Mouse (Mus musculus): Measurements from ENCODE around the gene Wdfy1. TPM values are rescaled to one million over a fixed set of nuclear protein-coding genes. Genes with fewer than 3 reads are reported as not detected.

Gene Wdfy1
- total and polyA plus RNA-seq, 3 experiments, result 30.7 to 76.7 (median 57.1) TPM

GRCm38 (mm10) chr1:79809447-79809846 is 33.5 kb upstream of the Wdfy1 start:
- peaks cover 3% of the 10 kb centered on the region for H3K27me3 ChIP-seq (ENCODE audit: insufficient read depth, low read length)
- no peak for ATAC-seq (ENCODE audit: extremely low read depth, insufficient number of reproducible peaks, low FRiP score, poor library complexity, severe bottlenecking)
- H3K4me3 ChIP-seq (ENCODE audit: low read depth, low read length), result no peak overlapping the region
- no peak for DNase-seq (ENCODE audit: low spot score)
- H3K4me1 ChIP-seq (ENCODE audit: insufficient read depth, low read depth, low read length), result no peaks in the 10 kb centered on the region
- no peak for TF ChIP-seq TAL1 (conservative IDR thresholded peaks at IDR 0.05; ENCODE audit: low read depth, low read length)
- no peak for TF ChIP-seq GATA2 (IDR thresholded peaks at IDR 0.05; ENCODE audit: borderline replicate concordance, low read depth, low read length)
- TF ChIP-seq CTCF (IDR thresholded peaks at IDR 0.05; ENCODE audit: low read depth, low read length), result no peak
- no peak for TF ChIP-seq GATA1 (IDR thresholded peaks at IDR 0.05; ENCODE audit: borderline replicate concordance, low read length)
- no peak for TF ChIP-seq POLR2AphosphoS5 (IDR thresholded peaks at IDR 0.05; ENCODE audit: insufficient replicate concordance, low read depth, low read length)
- no peaks in the 10 kb centered on the region for H3K36me3 ChIP-seq (replicated peaks)
- H3K9me3 ChIP-seq (replicated peaks), result no peaks in the 10 kb centered on the region

DNA sequence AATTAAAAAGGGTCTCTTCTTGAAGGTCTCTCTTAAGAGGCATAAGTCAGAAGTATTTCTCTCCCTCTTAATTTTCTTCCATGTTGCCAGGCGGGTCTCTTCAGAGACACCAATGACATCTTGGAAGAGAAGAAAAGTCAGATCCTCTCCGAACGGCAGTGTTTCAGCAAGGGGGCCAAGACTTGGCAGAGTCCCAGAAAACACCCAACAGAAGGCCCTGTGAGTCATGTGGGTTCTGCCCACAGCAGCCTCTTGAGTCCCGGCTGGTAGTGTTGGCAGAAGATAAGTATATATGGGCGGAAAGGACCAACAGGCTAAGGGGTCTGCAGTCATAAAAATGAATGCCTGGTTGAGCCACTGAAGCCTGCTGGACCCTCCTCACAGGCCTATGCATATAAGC is 30.9 kb upstream of the Wdfy1 start:
- Histone ChIP-seq H3K4me1 (ENCODE audit: insufficient read depth, low read depth, low read length) (no peaks in the 10 kb centered on the region), H3K36me3 (replicated peaks) (no peaks in the 10 kb centered on the region), H3K9me3 (replicated peaks) (no peaks in the 10 kb centered on the region), H3K27me3 (ENCODE audit: insufficient read depth, low read length) (peaks cover 6% of the 10 kb centered on the region), H3K4me3 (ENCODE audit: low read depth, low read length) (no peak overlapping the region)
- TF ChIP-seq GATA1 (IDR thresholded peaks at IDR 0.05; ENCODE audit: borderline replicate concordance, low read length) (no peak), POLR2AphosphoS5 (IDR thresholded peaks at IDR 0.05; ENCODE audit: insufficient replicate concordance, low read depth, low read length) (no peak), CTCF (IDR thresholded peaks at IDR 0.05; ENCODE audit: low read depth, low read length) (no peak), TAL1 (conservative IDR thresholded peaks at IDR 0.05; ENCODE audit: low read depth, low read length) (no peak), GATA2 (IDR thresholded peaks at IDR 0.05; ENCODE audit: borderline replicate concordance, low read depth, low read length) (no peak)
- DNase-seq (ENCODE audit: low spot score) (no peak), ATAC-seq (ENCODE audit: extremely low read depth, insufficient number of reproducible peaks, low FRiP score, poor library complexity, severe bottlenecking) (no peak)

- no peak overlapping the region for H3K4me3 ChIP-seq (ENCODE audit: low read depth, low read length)
- H3K4me1 ChIP-seq (ENCODE audit: insufficient read depth, low read depth, low read length), result no peaks in the 10 kb centered on the region
- ATAC-seq (ENCODE audit: extremely low read depth, insufficient number of reproducible peaks, low FRiP score, poor library complexity, severe bottlenecking), result no peak
Measured at GRCm38 (mm10) chr1:79803614-79804013, 27.7 kb upstream of the Wdfy1 start.

DNA sequence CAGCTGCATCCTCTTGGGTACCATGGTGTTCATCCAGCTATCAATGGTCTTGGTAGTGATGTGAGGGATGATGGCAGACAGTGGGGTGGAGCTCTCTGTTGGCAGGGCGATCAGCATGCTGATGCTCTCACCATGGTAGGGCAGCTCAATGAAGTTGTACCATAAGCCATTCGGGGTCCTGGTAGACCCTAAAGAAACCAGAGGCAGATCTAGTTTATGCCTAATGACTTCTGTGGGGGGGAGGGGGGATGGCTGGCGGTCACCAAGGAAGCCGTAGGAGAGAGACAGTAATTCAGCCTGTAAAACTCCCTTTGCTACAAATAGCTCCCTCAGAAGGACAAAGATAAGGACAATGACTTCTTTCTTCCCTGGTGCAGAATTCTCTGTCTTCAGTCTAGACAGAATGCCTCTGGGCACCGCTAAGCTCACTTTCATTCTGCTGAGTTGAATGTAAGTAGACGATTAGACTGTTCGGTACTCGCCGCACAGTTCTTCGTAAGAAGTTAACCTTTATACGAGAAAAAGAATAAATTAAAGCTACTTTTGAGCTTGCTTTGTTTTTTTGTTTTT is 27.0 kb upstream of the Wdfy1 start:
- H3K9me3 ChIP-seq (replicated peaks), result no peaks in the 10 kb centered on the region
- H3K36me3 ChIP-seq (replicated peaks), result no peaks in the 10 kb centered on the region
- H3K4me1 ChIP-seq (ENCODE audit: insufficient read depth, low read depth, low read length), result no peaks in the 10 kb centered on the region
- DNase-seq (ENCODE audit: low spot score) (no peak), ATAC-seq (ENCODE audit: extremely low read depth, insufficient number of reproducible peaks, low FRiP score, poor library complexity, severe bottlenecking) (no peak)
- H3K27me3 ChIP-seq (ENCODE audit: insufficient read depth, low read length), result peaks cover 6% of the 10 kb centered on the region
- TF ChIP-seq POLR2AphosphoS5 (IDR thresholded peaks at IDR 0.05; ENCODE audit: insufficient replicate concordance, low read depth, low read length) (no peak), GATA1 (IDR thresholded peaks at IDR 0.05; ENCODE audit: borderline replicate concordance, low read length) (no peak), GATA2 (IDR thresholded peaks at IDR 0.05; ENCODE audit: borderline replicate concordance, low read depth, low read length) (no peak), TAL1 (conservative IDR thresholded peaks at IDR 0.05; ENCODE audit: low read depth, low read length) (no peak), CTCF (IDR thresholded peaks at IDR 0.05; ENCODE audit: low read depth, low read length) (no peak)
- H3K4me3 ChIP-seq (ENCODE audit: low read depth, low read length), result no peak overlapping the region

More at GRCm38 (mm10) chr1:79803614-79804013, 27.7 kb upstream of the Wdfy1 start:
- Histone ChIP-seq H3K27me3 (ENCODE audit: insufficient read depth, low read length) (peaks cover 6% of the 10 kb centered on the region), H3K9me3 (replicated peaks) (no peaks in the 10 kb centered on the region), H3K36me3 (replicated peaks) (no peaks in the 10 kb centered on the region)
- no peak for DNase-seq (ENCODE audit: low spot score)
- TF ChIP-seq POLR2AphosphoS5 (IDR thresholded peaks at IDR 0.05; ENCODE audit: insufficient replicate concordance, low read depth, low read length) (no peak), GATA1 (IDR thresholded peaks at IDR 0.05; ENCODE audit: borderline replicate concordance, low read length) (no peak), TAL1 (conservative IDR thresholded peaks at IDR 0.05; ENCODE audit: low read depth, low read length) (no peak)

GRCm38 (mm10) chr1:79797084-79797483 is 21.1 kb upstream of the Wdfy1 start:
- Histone ChIP-seq H3K9me3 (replicated peaks) (no peaks in the 10 kb centered on the region), H3K4me1 (ENCODE audit: insufficient read depth, low read depth, low read length) (no peaks in the 10 kb centered on the region), H3K4me3 (ENCODE audit: low read depth, low read length) (no peak overlapping the region), H3K36me3 (replicated peaks) (no peaks in the 10 kb centered on the region), H3K27me3 (ENCODE audit: insufficient read depth, low read length) (no peaks in the 10 kb centered on the region; the same call in 1 of the 2 replicates)
- TF ChIP-seq CTCF (IDR thresholded peaks at IDR 0.05; ENCODE audit: low read depth, low read length) (no peak), TAL1 (conservative IDR thresholded peaks at IDR 0.05; ENCODE audit: low read depth, low read length) (no peak), GATA2 (IDR thresholded peaks at IDR 0.05; ENCODE audit: borderline replicate concordance, low read depth, low read length) (no peak), POLR2AphosphoS5 (IDR thresholded peaks at IDR 0.05; ENCODE audit: insufficient replicate concordance, low read depth, low read length) (no peak), GATA1 (IDR thresholded peaks at IDR 0.05; ENCODE audit: borderline replicate concordance, low read length) (no peak)
- DNase-seq (ENCODE audit: low spot score) (no peak), ATAC-seq (ENCODE audit: extremely low read depth, insufficient number of reproducible peaks, low FRiP score, poor library complexity, severe bottlenecking) (no peak)

DNA sequence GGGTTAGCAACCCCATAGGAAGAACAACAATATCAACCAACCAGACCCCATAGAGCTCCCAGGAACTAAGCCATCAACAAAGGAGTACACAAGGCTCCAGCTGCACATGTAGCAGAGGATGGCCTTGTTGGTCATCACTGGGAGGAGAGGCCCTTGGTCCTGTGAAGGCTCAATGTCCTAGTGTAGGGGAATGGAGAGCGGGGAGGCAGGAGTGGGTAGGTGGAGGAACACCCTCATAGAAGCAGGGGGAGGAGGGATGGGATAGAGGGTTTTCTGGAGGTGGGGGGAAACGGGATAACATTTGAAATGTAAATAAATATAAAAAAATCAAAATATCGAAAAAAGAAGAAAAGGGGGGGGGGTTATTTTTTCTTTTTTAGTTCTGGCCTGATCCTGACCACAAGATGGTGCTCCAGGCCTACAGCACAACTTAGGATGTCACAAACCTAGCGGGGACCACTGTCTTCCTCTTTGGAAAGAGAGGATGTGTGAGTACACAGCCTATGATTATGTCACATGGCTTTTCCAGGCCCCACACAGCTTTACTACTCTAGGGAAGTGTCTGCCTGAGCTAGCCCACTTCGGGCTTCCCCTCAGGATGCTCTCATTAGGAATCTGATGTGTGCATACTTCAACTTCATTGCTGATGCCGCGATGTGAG is 10.5 kb upstream of the Wdfy1 start:
- Histone ChIP-seq H3K27me3 (ENCODE audit: insufficient read depth, low read length) (peaks cover 11% of the 10 kb centered on the region), H3K36me3 (replicated peaks) (peaks cover 28% of the 10 kb centered on the region), H3K9me3 (replicated peaks) (no peaks in the 10 kb centered on the region), H3K4me1 (ENCODE audit: insufficient read depth, low read depth, low read length) (no peaks in the 10 kb centered on the region), H3K4me3 (ENCODE audit: low read depth, low read length) (no peak overlapping the region)
- ATAC-seq (ENCODE audit: extremely low read depth, insufficient number of reproducible peaks, low FRiP score, poor library complexity, severe bottlenecking), result no peak
- DNase-seq (ENCODE audit: low spot score), result no peak
- no peak for TF ChIP-seq TAL1 (conservative IDR thresholded peaks at IDR 0.05; ENCODE audit: low read depth, low read length)
- no peak for TF ChIP-seq GATA2 (IDR thresholded peaks at IDR 0.05; ENCODE audit: borderline replicate concordance, low read depth, low read length)
- TF ChIP-seq POLR2AphosphoS5 (IDR thresholded peaks at IDR 0.05; ENCODE audit: insufficient replicate concordance, low read depth, low read length), result no peak
- TF ChIP-seq CTCF (IDR thresholded peaks at IDR 0.05; ENCODE audit: low read depth, low read length), result no peak
- TF ChIP-seq GATA1 (IDR thresholded peaks at IDR 0.05; ENCODE audit: borderline replicate concordance, low read length), result no peak
